Mouse (Mus musculus) B cell, adult 67 days (primary cell): ENCODE data around the gene Strc. TPM values are rescaled to one million over a fixed set of nuclear protein-coding genes. Genes with fewer than 3 reads are reported as not detected.

Source experiments
- total RNA-seq, 2 experiments: library from RNA; stranded (reverse); gene quantifications; 4 replicates each; pipeline ENCODE4 v1.2.4; 2023

Strc gene
- under 1 TPM in 1 of 2 experiments, not detected in 1; 0.18 TPM for total RNA-seq

DNA sequence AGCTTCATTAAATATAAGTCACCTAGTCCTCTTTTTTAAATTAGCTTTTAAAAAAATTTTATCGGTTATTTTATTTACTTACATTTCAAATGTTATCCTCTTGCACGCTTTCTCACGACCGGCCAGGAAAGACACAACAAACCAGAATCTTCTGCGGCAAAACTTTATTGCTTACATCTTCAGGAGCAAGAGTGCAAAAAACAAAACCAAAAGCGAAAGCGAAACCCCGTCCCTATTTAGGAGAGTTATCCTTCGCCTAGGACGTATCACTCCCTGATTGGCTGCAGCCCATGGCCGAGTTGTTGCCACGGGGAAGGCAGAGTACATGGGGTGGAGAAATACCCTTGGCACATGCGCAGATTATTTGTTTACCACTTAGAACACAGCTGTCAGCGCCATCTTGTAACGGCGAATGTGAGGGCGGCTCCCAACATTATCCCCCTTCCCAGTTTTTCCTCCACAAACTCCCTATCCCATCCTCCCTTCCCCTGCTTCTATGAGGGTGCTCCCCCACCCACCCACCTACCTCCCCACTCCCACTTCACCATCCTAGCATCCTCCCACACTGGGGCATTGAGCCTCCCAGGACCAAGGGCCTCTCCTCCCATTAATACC, at the start of gene Strc:
Gene Strc (minus strand): TSS at position 208 of the 615 bp plus-strand sequence.

DNA sequence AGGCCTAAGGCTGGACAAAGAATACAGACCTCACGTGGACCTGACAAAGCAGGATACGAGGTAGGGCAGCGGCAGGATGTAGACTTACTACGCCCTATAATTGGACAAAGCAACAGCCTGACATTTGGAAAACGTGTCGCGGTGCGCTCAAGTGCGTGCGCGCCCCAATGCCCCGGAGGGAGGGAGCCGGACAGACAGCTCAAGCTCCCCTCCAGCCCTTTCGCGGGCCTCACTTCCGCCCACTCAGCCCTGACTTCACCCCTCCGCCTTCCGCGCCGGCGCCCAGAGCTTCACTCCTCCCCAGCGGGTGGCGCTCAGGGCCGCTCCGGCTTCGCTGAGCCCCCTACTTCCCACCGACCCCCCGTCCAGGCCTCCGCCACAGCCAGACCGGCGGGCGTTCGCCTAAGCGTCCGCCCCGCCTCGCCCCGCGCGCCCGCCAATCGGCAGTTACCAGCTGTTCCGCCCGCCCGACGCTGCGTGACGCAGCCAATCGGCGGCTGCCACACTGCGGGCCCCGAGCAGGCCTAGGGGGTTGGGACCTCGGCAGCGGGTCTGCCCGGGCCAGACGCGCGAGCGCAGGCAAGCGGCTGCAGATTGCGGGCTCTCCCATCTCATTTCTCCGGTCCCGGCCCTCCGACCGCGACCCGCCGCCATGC, 26.5 kb upstream of the Strc start, which contains the start of the genes Pdia3 and Catsper2:
Gene Pdia3 (plus strand): TSS at position 389 of the 656 bp plus-strand sequence.
Gene Catsper2 (minus strand): TSS at position 406 of the 656 bp plus-strand sequence.

DNA sequence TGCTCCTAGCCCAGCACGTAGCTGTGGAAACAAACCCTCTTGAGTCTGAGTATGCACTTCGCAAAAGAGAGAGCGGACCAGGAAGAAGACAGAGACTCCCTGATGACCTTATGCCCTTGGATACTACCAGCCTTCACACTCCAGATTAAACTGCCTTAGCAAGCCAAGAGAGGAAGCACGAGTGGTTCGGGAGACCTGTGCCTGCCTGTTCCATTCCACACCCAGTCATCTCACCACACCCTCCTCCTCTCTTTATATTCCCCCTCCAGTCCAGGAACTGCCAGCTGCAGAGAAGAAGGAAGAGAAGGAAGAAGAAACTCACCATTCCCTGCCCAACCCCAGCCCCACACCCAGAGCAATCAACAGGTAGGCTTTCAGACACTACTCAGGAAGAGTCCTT, 29.5 kb downstream of the Strc start, which contains the start of gene Ckmt1:
Gene Ckmt1 (plus strand): TSS at position 221 of the 400 bp plus-strand sequence.

DNA sequence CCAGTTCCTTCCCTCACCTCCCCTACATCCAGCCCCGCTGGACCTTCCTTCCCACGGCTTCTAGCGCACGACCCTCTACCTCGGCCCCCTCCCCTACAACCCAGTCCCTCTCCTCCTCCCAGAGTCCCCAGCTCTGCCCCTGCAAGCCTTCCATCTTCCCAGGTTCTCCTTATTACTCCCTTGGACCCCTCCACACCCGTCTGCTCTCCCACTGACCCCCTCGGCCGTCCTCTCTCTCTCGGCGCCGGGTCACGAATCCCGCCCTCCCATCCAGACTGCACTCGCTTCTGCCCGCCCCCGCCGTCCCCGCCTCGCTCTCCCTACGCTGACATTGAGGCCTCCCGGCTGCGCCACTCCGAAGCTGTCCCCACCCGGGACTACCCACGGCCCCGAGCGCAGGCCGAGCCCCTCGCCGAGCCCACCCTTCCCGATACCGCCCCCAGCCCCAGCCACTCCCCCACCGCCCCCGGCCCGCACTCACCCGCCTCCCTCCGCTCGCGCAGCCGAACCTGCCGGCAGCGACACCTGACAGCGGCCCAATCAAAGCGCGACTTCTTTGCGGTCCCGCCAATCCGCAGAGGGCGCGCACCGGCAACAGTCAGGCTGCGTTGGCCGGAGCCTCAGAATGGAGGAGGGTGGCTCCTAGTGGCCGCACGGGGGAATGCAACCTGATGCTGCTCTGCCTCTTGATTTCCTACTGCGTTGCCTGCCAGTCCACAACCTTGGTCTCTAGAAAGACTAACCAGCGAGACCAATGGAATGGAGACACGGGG, 32.0 kb downstream of the Strc start, which contains the start of gene Ppip5k1:
Gene Ppip5k1 (minus strand): TSS at position 577 of the 773 bp plus-strand sequence.

Other genes with a start within 250 kb of the Strc start
- gene Adal, start 246.7 kb downstream of the Strc start, total RNA-seq: 10 to 100 TPM; 17.0 to 21.0 TPM
- 1 to 10 TPM; 8.4 to 9.7 TPM for gene Lcmt2, start 246.5 kb downstream of the Strc start, total RNA-seq
- 10 to 100 TPM; 94.6 to 98.7 TPM for gene Tubgcp4, start 216.5 kb downstream of the Strc start, total RNA-seq
- gene Zscan29, start 216.0 kb downstream of the Strc start, total RNA-seq: 10 to 100 TPM; 34.8 to 35.8 TPM
- 100 to 1,000 TPM; 105 to 109 TPM for gene Trp53bp1, start 115.8 kb downstream of the Strc start, total RNA-seq
- gene Map1a, start 97.6 kb downstream of the Strc start, total RNA-seq: under 1 TPM in 1 of 2 experiments, not detected in 1; 0.09 TPM
- gene Ppip5k1, start 31.8 kb downstream of the Strc start, total RNA-seq: 10 to 100 TPM; 30.0 to 32.7 TPM
- not detected for gene Ckmt1, start 29.5 kb downstream of the Strc start, total RNA-seq
- gene Pdia3, start 26.6 kb upstream of the Strc start, total RNA-seq: 100 to 1,000 TPM; 150 to 171 TPM
- gene Catsper2, start 26.6 kb upstream of the Strc start, total RNA-seq: 1 to 10 TPM; 2.7 to 4.2 TPM
- gene Ell3, start 57.1 kb upstream of the Strc start, total RNA-seq: 100 to 1,000 TPM in 1 of 2 experiments, 10 to 100 TPM in 1; 97.4 to 105 TPM
- gene Serf2, start 62.0 kb upstream of the Strc start, total RNA-seq: 100 to 1,000 TPM; 249 to 301 TPM
- 10 to 100 TPM; 35.9 to 40.2 TPM for gene Hypk, start 66.1 kb upstream of the Strc start, total RNA-seq
- gene Serinc4, start 69.6 kb upstream of the Strc start, total RNA-seq: 1 to 10 TPM; 1.2 to 2.2 TPM
- 10 to 100 TPM; 45.8 to 48.2 TPM for gene Mfap1b, start 86.9 kb upstream of the Strc start, total RNA-seq
- 10 to 100 TPM; 54.6 to 57.1 TPM for gene Mfap1a, start 119.5 kb upstream of the Strc start, total RNA-seq
- gene Wdr76, start 119.6 kb upstream of the Strc start, total RNA-seq: 10 to 100 TPM; 17.1 to 17.6 TPM